Mouse (Mus musculus): ENCODE data around the gene Vgll4. TPM values are rescaled to one million over a fixed set of nuclear protein-coding genes. Genes with fewer than 3 reads are reported as not detected.

The Vgll4 gene
- polyA plus RNA-seq, 1 experiment: 0.35 TPM

DNA sequence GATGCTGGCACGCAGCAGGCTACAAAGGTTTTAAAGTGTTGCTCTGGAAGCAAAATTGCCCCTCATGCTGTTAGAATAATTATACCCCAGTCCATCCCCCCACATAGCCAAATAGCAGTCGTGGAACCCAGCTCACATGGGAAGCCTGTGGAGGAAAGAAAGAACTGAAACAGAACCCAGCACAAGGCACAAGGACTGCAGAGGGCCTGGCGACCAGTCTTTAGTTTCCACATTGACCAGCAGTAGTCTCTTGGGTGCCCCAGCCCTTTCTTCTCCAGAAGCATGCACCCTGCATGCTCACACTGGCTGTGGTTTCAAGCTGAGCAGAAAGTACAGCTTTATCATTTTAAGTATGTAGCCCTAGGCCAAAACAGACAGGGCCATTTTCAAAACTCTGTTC, 127.7 kb downstream of the Vgll4 start:
- Histone ChIP-seq H3K4me1 (ENCODE audit: control insufficient read depth) (peaks cover 2% of the 10 kb centered on the region; the same call in 1 of the 2 replicates), H3K36me3 (ENCODE audit: control insufficient read depth) (no peaks in the 10 kb centered on the region), H3K27me3 (ENCODE audit: control insufficient read depth) (no peaks in the 10 kb centered on the region), H3K4me3 (replicated peaks) (no peak overlapping the region), H3K9me3 (ENCODE audit: control insufficient read depth, low read length) (peaks cover 14% of the 10 kb centered on the region)
- TF ChIP-seq TAL1 (IDR thresholded peaks at IDR 0.05; ENCODE audit: low read length) (no peak), GATA1 (IDR thresholded peaks at IDR 0.05; ENCODE audit: low read length) (no peak)

DNA sequence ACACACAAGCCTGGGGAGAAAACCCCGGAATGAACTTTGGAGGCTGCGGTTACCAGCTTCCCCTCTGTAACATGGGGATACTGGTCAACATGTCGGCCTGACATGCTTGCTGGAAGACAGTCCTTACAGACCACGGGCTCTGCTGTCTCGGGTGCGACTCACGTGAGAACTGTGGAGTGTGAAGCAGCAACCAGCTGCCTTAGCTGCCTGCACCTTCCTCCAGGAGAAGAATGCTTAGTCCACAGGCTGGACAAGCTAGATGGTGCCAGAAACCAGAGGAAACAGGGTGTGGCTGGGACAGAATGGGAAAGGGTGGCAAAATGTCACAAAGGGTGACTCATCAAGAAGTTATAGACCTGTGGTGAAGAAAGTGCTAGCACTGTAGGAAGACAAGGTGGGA, 129.8 kb downstream of the Vgll4 start:
- Histone ChIP-seq H3K36me3 (ENCODE audit: control insufficient read depth) (no peaks in the 10 kb centered on the region), H3K4me1 (ENCODE audit: control insufficient read depth) (peaks cover 2% of the 10 kb centered on the region; the same call in 1 of the 2 replicates), H3K27me3 (ENCODE audit: control insufficient read depth) (no peaks in the 10 kb centered on the region), H3K9me3 (ENCODE audit: control insufficient read depth, low read length) (peaks cover 14% of the 10 kb centered on the region), H3K4me3 (replicated peaks) (no peak overlapping the region)
- TF ChIP-seq TAL1 (IDR thresholded peaks at IDR 0.05; ENCODE audit: low read length): no peak
- no peak for TF ChIP-seq GATA1 (IDR thresholded peaks at IDR 0.05; ENCODE audit: low read length)

DNA sequence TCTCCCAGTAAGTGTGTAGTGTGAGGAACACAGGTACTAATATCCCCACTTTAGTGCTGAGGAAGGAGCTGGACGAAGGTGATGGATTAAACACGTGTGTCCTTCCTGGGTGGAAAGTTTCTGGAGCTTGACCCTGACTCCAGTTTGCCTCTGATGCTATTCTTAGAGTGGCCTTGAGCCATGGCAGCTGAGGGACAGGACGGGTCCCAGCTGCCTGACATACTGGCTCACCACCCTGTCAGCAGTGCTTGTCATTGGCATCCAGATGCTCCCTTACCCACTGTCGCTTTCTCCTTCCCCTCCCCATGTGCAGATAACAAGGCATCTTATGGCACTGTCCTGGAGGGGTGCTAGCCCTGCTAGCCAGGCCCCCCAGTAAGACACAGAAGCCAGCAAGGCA, 130.9 kb downstream of the Vgll4 start:
- TF ChIP-seq GATA1 (IDR thresholded peaks at IDR 0.05; ENCODE audit: low read length) (no peak), TAL1 (IDR thresholded peaks at IDR 0.05; ENCODE audit: low read length) (no peak)
- H3K4me1 ChIP-seq (ENCODE audit: control insufficient read depth): peaks cover 2% of the 10 kb centered on the region; the same call in 1 of the 2 replicates
- peaks cover 11% of the 10 kb centered on the region for H3K9me3 ChIP-seq (ENCODE audit: control insufficient read depth, low read length)
- H3K4me3 ChIP-seq (replicated peaks): no peak overlapping the region
- no peaks in the 10 kb centered on the region for H3K27me3 ChIP-seq (ENCODE audit: control insufficient read depth)
- H3K36me3 ChIP-seq (ENCODE audit: control insufficient read depth): no peaks in the 10 kb centered on the region

DNA sequence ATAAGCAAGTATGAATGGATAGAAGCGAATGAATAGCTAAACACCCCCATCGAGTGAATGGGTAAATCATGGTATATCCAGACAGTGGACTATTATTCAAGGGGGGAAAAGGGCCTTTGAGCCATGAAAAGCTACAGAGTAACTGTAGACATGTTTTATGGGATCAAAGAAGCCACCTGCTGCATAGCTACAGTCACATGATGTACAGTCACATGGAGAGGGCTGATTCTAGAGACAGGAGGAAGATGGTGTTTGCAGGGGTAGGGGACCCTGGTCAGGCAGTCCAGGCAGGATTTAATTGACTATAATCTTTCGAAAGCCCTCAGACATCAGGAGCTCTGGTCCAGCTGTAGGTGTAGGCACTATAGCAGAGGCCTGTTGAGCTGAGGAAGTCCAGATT, 133.4 kb downstream of the Vgll4 start:
- no peak for TF ChIP-seq TAL1 (IDR thresholded peaks at IDR 0.05; ENCODE audit: low read length)
- no peak for TF ChIP-seq GATA1 (IDR thresholded peaks at IDR 0.05; ENCODE audit: low read length)
- peaks cover 2% of the 10 kb centered on the region; the same call in 1 of the 2 replicates for H3K4me1 ChIP-seq (ENCODE audit: control insufficient read depth)
- peaks cover 3% of the 10 kb centered on the region; the same call in 1 of the 2 replicates for H3K9me3 ChIP-seq (ENCODE audit: control insufficient read depth, low read length)
- no peaks in the 10 kb centered on the region for H3K36me3 ChIP-seq (ENCODE audit: control insufficient read depth)
- no peak overlapping the region for H3K4me3 ChIP-seq (replicated peaks)
- H3K27me3 ChIP-seq (ENCODE audit: control insufficient read depth): no peaks in the 10 kb centered on the region

DNA sequence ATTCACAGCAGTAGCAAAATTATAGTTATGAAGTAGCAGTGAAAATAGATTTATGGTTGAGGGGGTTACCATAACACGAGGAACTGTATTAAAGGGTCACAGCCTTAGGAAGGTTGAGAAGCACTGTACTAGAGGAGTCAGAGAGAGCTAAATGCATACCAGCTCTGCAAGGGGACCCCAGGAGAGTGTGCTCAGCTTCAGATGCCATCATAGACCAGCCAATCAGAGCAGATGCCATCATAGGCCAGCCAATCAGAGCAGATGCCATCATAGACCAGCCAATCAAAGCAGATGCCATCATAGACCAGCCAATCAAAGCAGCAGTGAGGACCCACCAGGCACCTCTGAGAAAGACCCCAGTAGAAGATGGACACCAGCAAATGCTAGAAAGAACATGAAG, 134.0 kb downstream of the Vgll4 start:
- H3K4me1 ChIP-seq (ENCODE audit: control insufficient read depth): peaks cover 2% of the 10 kb centered on the region; the same call in 1 of the 2 replicates

DNA sequence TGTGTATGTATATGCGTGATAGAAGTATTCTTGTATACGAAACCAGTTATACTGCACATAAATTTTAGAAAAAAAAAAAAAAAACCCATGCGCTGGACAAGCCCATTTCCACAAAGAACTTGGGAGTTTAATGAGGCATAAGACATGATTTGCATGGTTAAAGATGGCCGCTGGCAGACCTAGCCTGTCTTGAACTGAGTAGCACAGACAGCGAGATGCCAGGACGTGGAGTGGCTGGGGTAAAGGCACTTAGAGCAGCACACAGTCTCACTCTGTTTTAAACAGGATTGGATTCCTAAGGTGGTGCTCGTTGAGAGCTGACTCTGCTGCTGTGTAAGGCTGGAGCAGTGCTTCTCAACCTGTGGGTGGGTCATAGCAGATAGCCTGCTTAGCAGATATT, 134.4 kb downstream of the Vgll4 start:
- Histone ChIP-seq H3K9me3 (ENCODE audit: control insufficient read depth, low read length) (peaks cover 3% of the 10 kb centered on the region; the same call in 1 of the 2 replicates), H3K27me3 (ENCODE audit: control insufficient read depth) (no peaks in the 10 kb centered on the region), H3K36me3 (ENCODE audit: control insufficient read depth) (no peaks in the 10 kb centered on the region), H3K4me3 (replicated peaks) (no peak overlapping the region), H3K4me1 (ENCODE audit: control insufficient read depth) (peaks cover 2% of the 10 kb centered on the region; the same call in 1 of the 2 replicates)
- TF ChIP-seq GATA1 (IDR thresholded peaks at IDR 0.05; ENCODE audit: low read length): no peak
- TF ChIP-seq TAL1 (IDR thresholded peaks at IDR 0.05; ENCODE audit: low read length): no peak

More for the DNA sequence above, 134.0 kb downstream of the Vgll4 start:
- Histone ChIP-seq H3K36me3 (ENCODE audit: control insufficient read depth) (no peaks in the 10 kb centered on the region), H3K9me3 (ENCODE audit: control insufficient read depth, low read length) (peaks cover 3% of the 10 kb centered on the region; the same call in 1 of the 2 replicates), H3K4me3 (replicated peaks) (no peak overlapping the region), H3K27me3 (ENCODE audit: control insufficient read depth) (no peaks in the 10 kb centered on the region)
- TF ChIP-seq TAL1 (IDR thresholded peaks at IDR 0.05; ENCODE audit: low read length) (no peak), GATA1 (IDR thresholded peaks at IDR 0.05; ENCODE audit: low read length) (no peak)

DNA sequence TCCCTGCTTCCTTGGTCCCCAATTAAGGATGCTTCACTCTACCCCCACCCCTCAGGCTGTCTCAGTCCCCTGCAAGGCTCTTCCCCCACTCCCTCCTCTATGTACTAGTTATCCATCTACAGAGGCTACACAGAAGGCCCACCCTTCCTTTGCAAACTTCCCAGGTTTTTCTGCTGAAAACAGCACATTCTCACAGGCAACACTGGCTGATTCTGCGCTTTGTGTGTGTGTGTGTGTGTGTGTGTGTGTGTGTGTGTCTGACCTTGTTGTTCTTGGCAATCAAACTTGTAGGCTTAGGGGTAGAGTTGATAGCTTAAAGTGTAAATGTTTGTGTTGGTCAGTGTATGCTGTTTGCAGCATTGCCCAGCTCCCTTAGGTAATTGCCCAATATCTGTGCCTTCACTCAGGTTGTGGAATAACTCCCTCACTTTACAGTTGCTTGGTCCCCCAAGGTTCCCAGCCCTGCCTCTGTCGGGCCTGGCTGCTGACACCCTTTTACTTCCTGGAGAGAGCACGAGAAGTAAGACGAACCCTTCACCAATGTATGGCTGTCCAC, 135.9 kb downstream of the Vgll4 start:
- Histone ChIP-seq H3K4me3 (replicated peaks) (no peak overlapping the region), H3K36me3 (ENCODE audit: control insufficient read depth) (no peaks in the 10 kb centered on the region), H3K27me3 (ENCODE audit: control insufficient read depth) (no peaks in the 10 kb centered on the region), H3K4me1 (ENCODE audit: control insufficient read depth) (no peaks in the 10 kb centered on the region), H3K9me3 (ENCODE audit: control insufficient read depth, low read length) (peaks cover 3% of the 10 kb centered on the region; the same call in 1 of the 2 replicates)
- TF ChIP-seq TAL1 (IDR thresholded peaks at IDR 0.05; ENCODE audit: low read length) (no peak), GATA1 (IDR thresholded peaks at IDR 0.05; ENCODE audit: low read length) (no peak)

DNA sequence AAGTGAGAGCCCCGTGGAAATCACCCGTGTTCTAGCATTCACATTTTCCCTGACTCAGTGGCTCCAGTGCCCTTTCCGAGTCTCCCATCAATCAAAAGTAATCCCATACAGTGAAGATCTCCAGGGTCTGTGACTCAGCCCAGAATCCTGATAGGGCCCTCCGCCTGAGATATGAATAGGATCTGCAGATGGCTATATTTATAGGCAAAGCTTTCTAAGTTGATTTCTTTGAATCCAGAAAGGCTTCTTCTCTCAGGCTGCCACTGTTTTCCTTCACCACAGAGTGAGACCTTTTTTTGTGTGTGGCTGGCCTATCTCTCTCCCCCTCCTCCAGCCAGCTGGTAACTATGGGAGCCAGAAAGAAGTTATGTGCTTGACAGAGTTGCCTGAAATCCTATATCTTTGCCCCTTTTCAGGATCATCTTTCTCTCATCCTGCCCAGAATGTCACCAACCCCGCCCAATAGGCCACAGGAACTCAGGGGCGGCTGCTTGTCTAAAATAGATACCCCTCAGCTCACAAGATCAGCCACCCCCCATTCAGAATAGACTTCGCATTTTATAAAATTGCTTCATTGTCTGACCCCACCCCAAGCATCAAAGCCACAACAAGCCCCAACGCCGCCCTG, 136.6 kb downstream of the Vgll4 start:
- no peaks in the 10 kb centered on the region for H3K27me3 ChIP-seq (ENCODE audit: control insufficient read depth)
- TF ChIP-seq GATA1 (IDR thresholded peaks at IDR 0.05; ENCODE audit: low read length) (no peak), TAL1 (IDR thresholded peaks at IDR 0.05; ENCODE audit: low read length) (no peak)
- H3K9me3 ChIP-seq (ENCODE audit: control insufficient read depth, low read length): no peaks in the 10 kb centered on the region
- no peak overlapping the region for H3K4me3 ChIP-seq (replicated peaks)
- H3K36me3 ChIP-seq (ENCODE audit: control insufficient read depth): no peaks in the 10 kb centered on the region
- no peaks in the 10 kb centered on the region for H3K4me1 ChIP-seq (ENCODE audit: control insufficient read depth)

DNA sequence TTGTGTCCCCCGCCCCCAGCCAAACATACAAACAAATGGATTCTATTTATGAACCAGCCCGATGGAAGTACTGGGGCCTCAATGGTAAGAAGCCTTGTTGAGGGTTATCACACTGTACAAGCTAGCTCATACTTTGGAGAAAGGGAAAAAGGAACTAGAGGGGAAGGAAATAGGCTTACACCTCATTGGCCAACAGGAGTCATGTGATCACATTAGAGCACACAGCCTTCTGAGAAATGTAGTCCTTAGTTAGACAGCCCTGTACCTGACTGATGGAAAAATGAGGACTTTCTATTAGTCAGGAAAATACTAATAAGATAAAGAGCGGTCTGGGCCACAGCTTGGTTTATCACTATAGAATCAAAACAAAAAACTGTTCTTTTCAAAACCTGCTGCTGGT, 138.0 kb downstream of the Vgll4 start:
- Histone ChIP-seq H3K9me3 (ENCODE audit: control insufficient read depth, low read length) (no peaks in the 10 kb centered on the region), H3K4me3 (replicated peaks) (no peak overlapping the region), H3K27me3 (ENCODE audit: control insufficient read depth) (no peaks in the 10 kb centered on the region), H3K4me1 (ENCODE audit: control insufficient read depth) (no peaks in the 10 kb centered on the region), H3K36me3 (ENCODE audit: control insufficient read depth) (no peaks in the 10 kb centered on the region)
- TF ChIP-seq GATA1 (IDR thresholded peaks at IDR 0.05; ENCODE audit: low read length) (no peak), TAL1 (IDR thresholded peaks at IDR 0.05; ENCODE audit: low read length) (no peak)

Data from erythroblast, embryonic 14.5 days (primary cell).